Mouse (Mus musculus): ENCODE data around the gene Mlycd.

GRCm38 (mm10) chr8:119459724-119460123 is 65.0 kb downstream of the Mlycd start:
- TF ChIP-seq CTCF (IDR thresholded peaks at IDR 0.05; ENCODE audit: borderline replicate concordance, control insufficient read depth, extremely low read depth, insufficient read depth, low read length, poor library complexity) = no peak
- TF ChIP-seq POLR2A (IDR thresholded peaks at IDR 0.05; ENCODE audit: control insufficient read depth, extremely low read depth, insufficient read depth, low read length, poor library complexity) = no peak

Data from thymus, adult 2 months (tissue).